Mouse (Mus musculus): ENCODE measurements at regions not wholly inside any gene's neighbourhood (a gene's known extent, or its start where the extent isn't known, plus 50 kb on each side); places are given as distances from the start of the nearest gene placed in this dataset.

GRCm38 (mm10) chr19:59646656-59647055 is 188.5 kb downstream of the Emx2 start:
- no peak for DNase-seq

- DNase-seq = no peak
Measured at GRCm38 (mm10) chr19:59649421-59649820, 191.2 kb downstream of the Emx2 start.

GRCm38 (mm10) chr19:59650611-59651329 is 192.6 kb downstream of the Emx2 start:
- no peak for DNase-seq

GRCm38 (mm10) chr19:59653631-59654367 is 195.6 kb downstream of the Emx2 start:
- no peak for DNase-seq

GRCm38 (mm10) chr19:59655321-59655720 is 197.1 kb downstream of the Emx2 start:
- no peak for DNase-seq

- DNase-seq = no peak
Measured at GRCm38 (mm10) chr19:59669793-59670192, 211.6 kb downstream of the Emx2 start.

- DNase-seq = no peak
Measured at GRCm38 (mm10) chr19:59673537-59673936, 215.4 kb downstream of the Emx2 start.

GRCm38 (mm10) chr19:59679191-59679590 is 221.0 kb downstream of the Emx2 start:
- no peak for DNase-seq

- DNase-seq = peak; percentile 60 to 80
Measured at GRCm38 (mm10) chr19:59680356-59680755, 222.2 kb downstream of the Emx2 start.

- DNase-seq = no peak
Measured at GRCm38 (mm10) chr19:59684292-59684691, 226.1 kb downstream of the Emx2 start.

GRCm38 (mm10) chr19:59685826-59686717 is 227.9 kb downstream of the Emx2 start:
- no peak for DNase-seq

- DNase-seq = no peak
Measured at GRCm38 (mm10) chr19:59687206-59687605, 229.0 kb downstream of the Emx2 start.

GRCm38 (mm10) chr19:59687681-59688080 is 229.5 kb downstream of the Emx2 start:
- no peak for DNase-seq

- DNase-seq = no peak
Measured at GRCm38 (mm10) chr19:59691541-59692096, 233.4 kb downstream of the Emx2 start.

- no peak for DNase-seq
Measured at GRCm38 (mm10) chr19:59697628-59698027, 239.5 kb downstream of the Emx2 start.

GRCm38 (mm10) chr19:59700187-59700586 is 242.0 kb downstream of the Emx2 start:
- DNase-seq = no peak

- no peak for DNase-seq
Measured at GRCm38 (mm10) chr19:59707106-59707505, 236.3 kb downstream of the Rab11fip2 start.

GRCm38 (mm10) chr19:59709180-59709579 is 234.3 kb downstream of the Rab11fip2 start:
- no peak for DNase-seq

- DNase-seq = no peak
Measured at GRCm38 (mm10) chr19:59715086-59715485, 228.4 kb downstream of the Rab11fip2 start.

GRCm38 (mm10) chr19:59717813-59718483 is 225.5 kb downstream of the Rab11fip2 start:
- no peak for DNase-seq

- DNase-seq = no peak
Measured at GRCm38 (mm10) chr19:59738541-59738940, 204.9 kb downstream of the Rab11fip2 start.

GRCm38 (mm10) chr19:59742946-59743345 is 200.5 kb downstream of the Rab11fip2 start:
- peak; percentile 4 to 6 for DNase-seq

Measured in thymus, postnatal 36 days (tissue).